Mouse (Mus musculus): ENCODE data around the gene Naa80. TPM values are rescaled to one million over a fixed set of nuclear protein-coding genes. Genes with fewer than 3 reads are reported as not detected.

The Naa80 gene
- 17.6 and 18.2 TPM in 2 replicates for polyA plus RNA-seq (2016; fragmentation: Nextera tagmentation; extraction: Ambion mirVana)

DNA sequence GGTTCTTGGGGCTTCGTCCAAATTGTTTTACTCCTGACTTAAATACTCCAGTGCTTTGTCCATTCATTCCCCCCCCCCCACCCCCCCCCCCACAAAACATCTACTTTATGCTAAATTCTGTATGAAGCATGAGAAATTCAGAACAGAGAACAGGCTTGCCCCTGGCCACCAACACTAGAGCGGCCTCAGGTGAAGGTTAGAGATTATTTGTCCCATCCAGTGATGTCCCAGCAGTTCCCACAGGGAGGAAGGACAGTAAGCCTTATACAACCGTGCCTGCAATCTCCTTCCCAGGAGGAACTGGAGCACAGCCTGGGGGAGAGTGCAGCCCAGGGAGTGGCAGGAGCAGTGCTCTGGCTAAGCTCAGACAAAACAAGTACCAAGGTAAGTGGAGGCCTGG, at the start of gene Naa80:
TSS of gene Naa80 (plus strand) at position 301 of the 400 bp plus-strand sequence.
- peak within 1 kb of the TSS; percentile 66; the same call in 1 of the 2 replicates for H3K4me3 ChIP-seq
- DNase-seq (ENCODE audit: low spot score), result no peak
- H3K27me3 ChIP-seq (ENCODE audit: low read depth, poor library complexity, severe bottlenecking), result no peaks in the 10 kb centered on the region
- H3K36me3 ChIP-seq, result peaks cover 31% of the 10 kb centered on the region
- H3K27ac ChIP-seq (replicated peaks), result 0 out of 2 replicates have a peak within 1 kb of the TSS, but pooled peaks have one; percentile 35
- H3K4me1 ChIP-seq, result peaks cover 67% of the 10 kb centered on the region
- H3K9me3 ChIP-seq (replicated peaks), result 0 out of 2 replicates have a peak, but pooled peaks cover 2% of the 10 kb centered on the region
- 81% methylated on average over 3 of the region's 3 CpGs for WGBS

DNA sequence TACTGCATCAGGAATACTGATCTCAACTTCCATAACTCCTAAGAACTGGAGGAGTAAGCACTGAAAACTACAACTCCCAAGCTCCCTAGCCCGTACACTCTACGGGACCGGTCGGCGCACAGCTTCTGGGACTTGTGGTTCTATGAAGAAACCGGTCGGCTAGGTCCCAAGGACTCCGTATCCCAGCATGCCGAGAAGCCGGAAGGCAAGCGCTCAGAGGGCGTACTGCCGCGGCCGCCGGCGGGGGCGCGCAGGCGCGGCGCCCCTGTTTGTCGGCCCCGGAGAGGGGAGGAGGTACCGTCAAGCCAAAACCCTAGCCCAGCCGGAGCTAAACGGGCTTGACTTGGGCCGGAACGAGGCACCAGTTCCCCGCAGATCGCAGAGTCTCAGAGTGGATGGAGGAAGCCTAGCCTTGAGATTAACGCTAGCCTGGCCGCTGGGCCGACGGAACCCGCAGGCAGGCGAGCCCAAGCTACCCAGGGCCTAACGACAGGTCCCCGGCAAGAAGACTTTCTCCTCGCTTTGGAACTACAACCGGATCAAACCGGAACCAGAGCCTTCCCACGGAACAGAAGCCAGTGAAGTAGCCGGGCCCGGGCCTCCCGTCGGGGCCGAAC, 44.8 kb upstream of the Naa80 start, which contains the start of gene Tmem115:
TSS of gene Tmem115 (plus strand) at position 155 of the 617 bp plus-strand sequence.
- Histone ChIP-seq H3K36me3 (peaks cover 25% of the 10 kb centered on the region), H3K4me3 (peak within 1 kb of the TSS; percentile 85), H3K27ac (replicated peaks) (peak within 1 kb of the TSS; percentile 86), H3K9me3 (replicated peaks) (no peaks in the 10 kb centered on the region), H3K27me3 (ENCODE audit: low read depth, poor library complexity, severe bottlenecking) (0 out of 2 replicates have a peak, but pooled peaks cover 7% of the 10 kb centered on the region), H3K4me1 (peaks cover 45% of the 10 kb centered on the region)
- DNase-seq (ENCODE audit: low spot score), result peak; percentile 93
- under 1% methylated on average over 48 of the region's 48 CpGs for WGBS

DNA sequence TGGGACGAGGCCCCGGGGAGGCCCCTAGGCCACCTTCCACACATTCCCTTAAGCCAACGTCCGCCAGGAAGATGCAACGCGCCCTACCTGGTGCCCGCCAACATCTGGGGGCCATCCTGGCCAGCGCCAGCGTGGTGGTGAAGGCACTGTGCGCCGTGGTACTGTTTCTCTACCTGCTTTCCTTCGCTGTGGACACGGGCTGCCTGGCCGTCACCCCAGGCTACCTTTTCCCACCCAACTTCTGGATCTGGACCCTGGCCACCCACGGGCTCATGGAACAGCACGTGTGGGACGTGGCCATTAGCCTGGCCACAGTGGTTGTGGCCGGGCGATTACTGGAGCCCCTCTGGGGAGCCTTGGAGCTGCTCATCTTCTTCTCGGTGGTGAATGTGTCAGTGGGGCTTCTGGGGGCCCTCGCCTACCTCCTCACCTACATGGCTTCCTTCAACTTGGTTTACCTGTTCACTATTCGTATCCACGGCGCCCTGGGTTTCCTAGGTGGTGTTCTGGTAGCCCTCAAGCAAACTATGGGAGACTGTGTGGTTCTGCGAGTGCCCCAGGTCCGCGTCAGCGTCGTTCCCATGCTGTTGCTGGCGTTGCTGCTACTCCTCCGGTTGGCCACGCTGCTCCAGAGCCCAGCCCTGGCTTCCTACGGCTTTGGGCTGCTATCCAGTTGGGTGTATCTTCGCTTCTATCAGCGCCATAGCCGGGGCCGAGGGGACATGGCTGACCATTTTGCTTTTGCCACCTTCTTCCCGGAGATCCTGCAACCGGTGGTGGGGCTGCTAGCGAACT, 44.1 kb upstream of the Naa80 start:
- DNase-seq (ENCODE audit: low spot score), result peak; percentile 39
- H3K9me3 ChIP-seq (replicated peaks), result no peaks in the 10 kb centered on the region
- H3K36me3 ChIP-seq, result peaks cover 32% of the 10 kb centered on the region
- peaks cover 45% of the 10 kb centered on the region for H3K4me1 ChIP-seq
- H3K27me3 ChIP-seq (ENCODE audit: low read depth, poor library complexity, severe bottlenecking), result 0 out of 2 replicates have a peak, but pooled peaks cover 3% of the 10 kb centered on the region
- H3K4me3 ChIP-seq, result peak overlapping the region; percentile 85
- under 1% methylated on average over 40 of the region's 40 CpGs for WGBS
- H3K27ac ChIP-seq (replicated peaks), result peak overlapping the region; percentile 86

DNA sequence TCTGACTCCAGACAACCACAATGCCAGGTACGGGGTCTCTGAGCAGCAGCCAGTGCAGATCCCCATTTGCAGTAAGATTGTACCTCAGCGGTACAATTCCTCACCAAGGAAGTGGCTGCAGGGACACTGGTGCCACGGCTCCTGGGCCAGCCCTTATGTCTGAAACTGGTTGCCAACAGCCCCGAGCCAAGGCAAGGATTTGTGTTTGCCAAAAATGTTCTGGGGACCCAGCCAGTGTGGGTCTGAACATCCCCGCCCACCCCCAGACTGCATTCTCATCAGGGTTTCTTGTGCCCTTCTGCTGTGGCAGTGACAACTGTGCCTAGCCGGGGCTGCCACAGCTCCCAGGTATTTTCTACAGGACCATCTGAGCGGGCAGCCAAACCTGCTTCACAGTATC, 40.5 kb upstream of the Naa80 start:
- H3K27ac ChIP-seq (replicated peaks), result no peak overlapping the region
- no peaks in the 10 kb centered on the region for H3K9me3 ChIP-seq (replicated peaks)
- H3K4me1 ChIP-seq, result peaks cover 67% of the 10 kb centered on the region
- no peak for DNase-seq (ENCODE audit: low spot score)
- no peak overlapping the region for H3K4me3 ChIP-seq
- 92% methylated on average over 7 of the region's 7 CpGs for WGBS
- H3K27me3 ChIP-seq (ENCODE audit: low read depth, poor library complexity, severe bottlenecking), result no peaks in the 10 kb centered on the region
- H3K36me3 ChIP-seq, result peaks cover 41% of the 10 kb centered on the region

DNA sequence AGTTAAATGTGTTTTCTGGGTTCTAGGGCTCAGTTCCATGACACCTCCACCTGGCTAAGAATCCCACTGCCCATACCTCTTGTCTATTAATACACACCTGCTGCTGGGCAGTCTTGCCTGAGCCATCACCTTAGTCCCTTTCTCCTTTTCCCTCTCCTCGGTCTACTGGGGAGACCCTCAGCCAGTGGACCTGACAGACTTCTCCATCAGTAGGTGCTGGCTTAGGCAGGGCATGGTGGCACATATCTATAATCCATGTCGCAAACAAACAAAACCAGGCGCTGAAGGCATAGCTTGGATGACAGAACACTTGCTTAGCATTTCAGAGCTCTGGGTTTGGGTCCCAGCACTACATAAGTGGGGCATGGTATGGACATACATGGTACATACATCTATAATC, 40.0 kb upstream of the Naa80 start:
- Histone ChIP-seq H3K4me3 (no peak overlapping the region), H3K9me3 (replicated peaks) (no peaks in the 10 kb centered on the region), H3K36me3 (peaks cover 46% of the 10 kb centered on the region), H3K27ac (replicated peaks) (no peak overlapping the region), H3K27me3 (ENCODE audit: low read depth, poor library complexity, severe bottlenecking) (no peaks in the 10 kb centered on the region), H3K4me1 (peaks cover 68% of the 10 kb centered on the region)
- WGBS, result 96% methylated on average over 3 of the region's 3 CpGs
- DNase-seq (ENCODE audit: low spot score), result no peak

DNA sequence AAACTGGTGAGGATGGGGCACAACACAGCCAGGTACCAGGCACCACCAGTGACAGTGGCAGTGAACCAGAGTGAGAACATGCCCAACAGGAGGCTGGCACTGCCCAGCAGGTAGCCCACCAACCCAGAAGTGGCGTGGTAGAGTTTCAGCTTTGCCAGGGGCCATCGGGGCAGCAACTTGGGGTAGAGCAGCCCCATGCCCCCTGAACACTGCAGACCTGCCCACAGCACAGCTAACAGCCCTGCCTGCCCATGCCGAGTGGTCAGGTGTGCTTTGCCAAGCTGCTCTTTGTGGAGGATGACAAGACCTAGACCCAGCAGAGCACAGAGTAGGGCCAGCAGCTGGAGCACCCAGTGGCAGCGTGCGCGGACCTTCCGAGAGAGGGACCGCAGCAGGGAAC, 38.7 kb upstream of the Naa80 start:
- Histone ChIP-seq H3K27me3 (ENCODE audit: low read depth, poor library complexity, severe bottlenecking) (no peaks in the 10 kb centered on the region), H3K4me3 (peak overlapping the region; percentile 7; the same call in 1 of the 2 replicates), H3K36me3 (peaks cover 58% of the 10 kb centered on the region), H3K4me1 (peaks cover 60% of the 10 kb centered on the region), H3K27ac (replicated peaks) (no peak overlapping the region), H3K9me3 (replicated peaks) (no peaks in the 10 kb centered on the region)
- WGBS, result 92% methylated on average over 8 of the region's 8 CpGs
- no peak for DNase-seq (ENCODE audit: low spot score)

DNA sequence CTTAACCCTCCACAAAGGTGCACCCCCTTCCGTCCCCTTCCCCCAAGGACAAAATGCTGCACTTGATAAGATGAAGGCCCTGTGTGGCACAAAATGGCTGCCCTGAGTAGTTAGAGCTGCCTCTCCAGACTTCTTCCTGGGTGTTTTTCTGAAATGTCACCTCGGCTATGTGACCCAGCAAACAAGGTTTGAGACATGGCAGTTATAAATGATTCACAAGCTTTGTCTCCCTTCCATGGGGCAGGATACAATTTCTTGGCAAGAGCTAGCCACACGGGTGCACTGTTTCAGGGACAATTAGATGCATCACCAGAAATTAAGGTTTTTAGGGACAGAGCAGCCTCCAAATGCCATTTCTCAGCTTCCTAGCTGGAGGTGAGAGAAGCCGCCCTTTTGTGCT, 38.3 kb upstream of the Naa80 start:
- H3K4me3 ChIP-seq, result peak overlapping the region; percentile 68
- no peak overlapping the region for H3K27ac ChIP-seq (replicated peaks)
- 77% methylated on average over 4 of the region's 4 CpGs for WGBS
- DNase-seq (ENCODE audit: low spot score), result no peak
- H3K4me1 ChIP-seq, result peaks cover 59% of the 10 kb centered on the region
- peaks cover 63% of the 10 kb centered on the region for H3K36me3 ChIP-seq
- no peaks in the 10 kb centered on the region for H3K9me3 ChIP-seq (replicated peaks)
- H3K27me3 ChIP-seq (ENCODE audit: low read depth, poor library complexity, severe bottlenecking), result no peaks in the 10 kb centered on the region

DNA sequence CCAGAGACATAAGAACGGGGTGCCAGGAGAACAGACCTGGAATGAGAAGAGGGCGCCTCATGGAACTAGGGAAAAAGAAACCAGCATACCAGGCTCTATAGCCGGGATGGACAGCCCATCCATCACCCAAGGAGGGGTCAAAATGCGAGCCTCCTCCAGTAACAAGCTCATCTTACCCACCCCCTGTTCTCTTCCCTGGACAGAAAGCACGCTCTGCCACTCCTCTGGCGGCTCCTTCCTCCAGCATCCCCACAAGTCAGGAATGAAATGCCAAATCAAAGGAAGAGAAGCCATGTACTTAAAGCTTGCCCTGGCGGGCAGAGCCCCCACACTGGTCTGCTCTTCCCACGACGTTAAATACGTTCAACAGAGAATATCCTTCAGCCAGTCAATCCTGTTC, 37.7 kb upstream of the Naa80 start:
- no peak overlapping the region for H3K27ac ChIP-seq (replicated peaks)
- no peak for DNase-seq (ENCODE audit: low spot score)
- 39% methylated on average over 10 of the region's 10 CpGs for WGBS
- H3K9me3 ChIP-seq (replicated peaks), result no peaks in the 10 kb centered on the region
- H3K4me3 ChIP-seq, result peak overlapping the region; percentile 68
- H3K4me1 ChIP-seq, result peaks cover 57% of the 10 kb centered on the region
- no peaks in the 10 kb centered on the region for H3K27me3 ChIP-seq (ENCODE audit: low read depth, poor library complexity, severe bottlenecking)
- peaks cover 61% of the 10 kb centered on the region for H3K36me3 ChIP-seq

DNA sequence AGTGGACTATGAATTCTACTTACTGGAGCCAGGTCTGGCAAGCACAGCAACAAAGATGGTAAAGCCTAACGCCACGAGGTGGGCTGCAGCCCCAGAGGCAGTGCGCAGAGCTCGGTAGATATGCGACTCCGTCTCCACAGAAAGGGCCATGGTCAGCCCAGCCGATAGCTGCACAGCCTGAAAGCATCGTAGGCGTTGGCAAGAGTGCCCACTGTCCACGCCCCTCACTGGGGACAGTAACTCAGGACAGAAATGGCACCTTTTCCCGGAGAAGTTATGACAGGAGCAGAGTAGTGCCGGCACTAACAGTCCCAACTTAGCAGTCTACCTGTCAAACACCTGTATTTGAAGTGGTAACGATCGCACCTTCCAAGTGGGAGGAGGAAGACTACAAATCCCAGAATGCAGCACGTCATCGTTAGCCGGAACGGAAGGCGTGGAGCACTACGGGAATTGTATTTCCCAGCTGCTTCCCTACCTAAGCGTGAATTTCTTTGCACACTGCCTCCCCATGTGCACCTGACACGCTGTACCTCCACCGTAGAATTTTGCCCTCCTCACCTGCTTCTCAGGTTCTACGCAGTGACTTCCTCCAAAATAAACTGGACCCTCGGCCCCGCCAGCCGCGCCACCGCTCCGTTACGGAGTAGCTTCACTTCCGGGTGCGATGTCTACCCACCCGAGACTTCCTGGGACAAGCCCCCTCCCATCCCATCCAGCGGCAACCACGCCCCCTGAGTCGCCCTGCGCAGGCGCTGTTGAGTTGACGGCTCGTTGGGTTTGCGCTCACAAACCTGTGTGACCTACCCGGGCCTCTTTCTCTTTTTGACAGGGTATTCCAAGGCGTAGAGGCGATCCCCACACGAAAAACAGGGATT, 37.0 kb upstream of the Naa80 start, which contains the start of the genes Cyb561d2 and Nprl2:
TSS of gene Cyb561d2 (minus strand) at position 720 of the 878 bp plus-strand sequence.
TSS of gene Nprl2 (plus strand) at position 753 of the 878 bp plus-strand sequence.
- Histone ChIP-seq H3K27ac (replicated peaks) (peak within 1 kb of the TSS; percentile 87), H3K4me1 (peaks cover 57% of the 10 kb centered on the region), H3K9me3 (replicated peaks) (no peaks in the 10 kb centered on the region), H3K27me3 (ENCODE audit: low read depth, poor library complexity, severe bottlenecking) (no peaks in the 10 kb centered on the region), H3K4me3 (peak within 1 kb of the TSS; percentile 68), H3K36me3 (peaks cover 60% of the 10 kb centered on the region)
- peak; percentile 96 for DNase-seq (ENCODE audit: low spot score)
- under 1% methylated on average over 46 of the region's 46 CpGs for WGBS

DNA sequence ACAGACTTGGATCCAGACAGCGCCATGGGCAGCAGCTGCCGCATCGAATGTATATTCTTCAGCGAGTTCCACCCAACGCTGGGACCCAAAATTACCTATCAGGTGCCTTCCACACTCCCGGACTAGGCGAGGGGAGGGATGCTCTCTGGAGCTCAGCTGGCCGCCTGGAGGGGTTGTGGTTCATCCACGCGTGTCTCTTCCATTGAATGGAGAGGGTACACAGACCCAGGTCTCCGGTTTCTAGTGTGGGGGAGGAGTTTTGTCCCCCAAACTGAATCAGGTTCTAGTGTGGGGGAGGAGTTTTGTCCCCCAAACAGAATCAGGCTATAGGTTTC, 36.4 kb upstream of the Naa80 start:
- peaks cover 57% of the 10 kb centered on the region for H3K4me1 ChIP-seq
- WGBS, result 1% methylated on average over 11 of the region's 11 CpGs

DNA sequence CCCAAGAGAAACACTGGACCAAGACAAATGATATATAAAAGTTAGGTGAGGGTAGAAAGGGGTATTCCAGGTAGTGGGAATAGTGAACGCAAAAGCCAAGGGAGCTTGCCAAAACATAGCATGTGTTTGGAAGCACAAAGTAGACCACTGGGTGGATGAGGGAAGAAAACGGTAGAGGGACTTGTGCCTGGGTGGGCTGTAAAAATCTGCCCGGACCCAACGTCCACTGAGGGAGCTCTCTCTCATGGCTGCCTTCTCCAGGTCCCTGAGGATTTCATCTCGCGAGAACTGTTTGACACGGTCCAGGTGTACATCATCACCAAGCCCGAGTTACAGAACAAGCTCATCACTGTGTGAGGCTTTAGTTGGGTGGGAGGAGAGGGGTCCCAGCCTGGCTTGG, 36.0 kb upstream of the Naa80 start:
- H3K4me1 ChIP-seq, result peaks cover 57% of the 10 kb centered on the region
- no peak overlapping the region for H3K27ac ChIP-seq (replicated peaks)
- peak overlapping the region; percentile 68 for H3K4me3 ChIP-seq
- H3K27me3 ChIP-seq (ENCODE audit: low read depth, poor library complexity, severe bottlenecking), result peaks cover 4% of the 10 kb centered on the region
- H3K9me3 ChIP-seq (replicated peaks), result no peaks in the 10 kb centered on the region
- H3K36me3 ChIP-seq, result peaks cover 50% of the 10 kb centered on the region
- no peak for DNase-seq (ENCODE audit: low spot score)
- WGBS, result 52% methylated on average over 8 of the region's 8 CpGs

More for the DNA sequence above, 36.4 kb upstream of the Naa80 start:
- Histone ChIP-seq H3K36me3 (peaks cover 54% of the 10 kb centered on the region), H3K27me3 (ENCODE audit: low read depth, poor library complexity, severe bottlenecking) (no peaks in the 10 kb centered on the region), H3K9me3 (replicated peaks) (no peaks in the 10 kb centered on the region), H3K4me3 (peak overlapping the region; percentile 68), H3K27ac (replicated peaks) (peak overlapping the region; percentile 87)
- no peak for DNase-seq (ENCODE audit: low spot score)

DNA sequence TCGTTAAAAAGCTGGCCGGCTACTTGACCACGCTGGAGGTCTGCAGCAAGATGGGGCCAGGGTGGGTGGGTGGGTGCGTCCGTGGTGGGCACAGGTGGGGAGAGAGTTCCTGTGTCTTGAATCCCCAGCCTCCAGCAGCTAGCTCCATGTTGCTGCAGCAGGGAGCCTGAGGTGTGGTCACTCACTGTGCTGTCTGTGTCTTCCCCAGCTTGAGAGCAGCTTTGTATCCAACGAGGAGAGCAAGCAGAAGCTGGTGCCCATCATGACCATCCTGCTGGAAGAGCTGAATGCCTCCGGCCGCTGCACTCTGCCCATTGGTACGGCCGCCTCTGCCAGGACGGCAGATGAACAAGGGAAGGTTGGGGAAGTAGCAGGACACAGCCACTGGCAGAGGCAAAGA, 35.4 kb upstream of the Naa80 start:
- H3K4me3 ChIP-seq, result peak overlapping the region; percentile 68; the same call in 1 of the 2 replicates
- H3K27me3 ChIP-seq (ENCODE audit: low read depth, poor library complexity, severe bottlenecking), result peaks cover 10% of the 10 kb centered on the region
- peaks cover 44% of the 10 kb centered on the region for H3K36me3 ChIP-seq
- 88% methylated on average over 11 of the region's 11 CpGs for WGBS
- no peak overlapping the region for H3K27ac ChIP-seq (replicated peaks)
- H3K9me3 ChIP-seq (replicated peaks), result no peaks in the 10 kb centered on the region
- peaks cover 59% of the 10 kb centered on the region for H3K4me1 ChIP-seq
- DNase-seq (ENCODE audit: low spot score), result no peak
